Mouse (Mus musculus): ENCODE measurements at regions not wholly inside any gene's neighbourhood (a gene's known extent, or its start where the extent isn't known, plus 50 kb on each side); places are given as distances from the start of the nearest gene placed in this dataset.

DNA sequence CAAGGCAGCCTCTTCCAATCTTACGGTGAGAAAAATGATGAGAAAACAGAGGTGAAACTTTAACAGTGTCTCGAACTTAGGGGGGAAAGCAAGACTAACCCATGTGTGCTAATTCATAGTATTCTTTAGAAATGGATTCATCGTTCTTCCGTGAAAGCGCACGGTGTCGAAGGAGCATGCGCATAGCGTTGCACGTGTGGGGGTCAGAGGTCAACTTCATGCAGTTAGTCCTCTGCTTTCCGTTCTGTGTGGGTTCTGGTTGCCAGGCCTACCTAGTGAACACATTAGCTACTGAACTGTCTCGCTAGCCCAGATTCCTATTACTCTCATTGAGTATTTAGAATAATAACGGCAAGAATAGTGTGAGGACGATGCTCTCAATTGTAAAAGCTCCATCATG is 74.7 kb upstream of the Kcnk2 start:
- no peak for DNase-seq (ENCODE audit: low spot score in 2 of 2)

- DNase-seq (ENCODE audit: low spot score in 2 of 2) = no peak
These were observed 71.0 kb upstream of the Kcnk2 start for GRCm38 (mm10) chr1:189473071-189473470.

GRCm38 (mm10) chr1:189458421-189458820 is 56.3 kb upstream of the Kcnk2 start:
- DNase-seq (ENCODE audit: low spot score in 2 of 2) = no peak

Measured in gastrocnemius, postnatal 4 days (tissue).